Mouse (Mus musculus): ENCODE measurements at regions not wholly inside any gene's neighbourhood (a gene's known extent, or its start where the extent isn't known, plus 50 kb on each side); places are given as distances from the start of the nearest gene placed in this dataset.
A peak's percentile ranks its signal among the peaks of the same experiment; 100 is the strongest.

DNA sequence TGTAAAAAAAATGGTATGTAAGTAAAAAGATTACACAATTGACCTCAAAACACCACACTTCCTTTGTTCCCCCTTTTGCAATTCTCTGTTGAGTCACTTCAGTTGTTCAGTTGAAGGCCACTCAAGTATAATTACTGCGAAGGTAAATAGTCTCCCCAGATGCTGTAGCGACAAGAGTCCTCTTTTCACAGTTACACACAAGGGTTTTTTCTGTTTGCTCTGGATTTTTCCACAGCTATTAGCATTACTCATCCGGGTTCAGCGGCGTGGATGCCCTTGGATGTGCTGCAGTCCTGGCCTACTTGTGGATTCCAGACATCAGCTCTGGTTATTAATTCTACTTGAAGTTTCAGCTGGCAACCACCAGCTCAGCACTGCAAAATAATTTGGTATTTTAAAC, 155.1 kb downstream of the Phf3 start:
- no peaks in the 10 kb centered on the region for H3K27me3 ChIP-seq (ENCODE audit: control insufficient read depth, insufficient read depth, low read length)
- ATAC-seq (ENCODE audit: low FRiP score, low read depth) (no peak), DNase-seq (ENCODE audit: low spot score) (no peak)
- TF ChIP-seq POLR2A (IDR thresholded peaks at IDR 0.05; ENCODE audit: borderline replicate concordance, extremely low read depth, insufficient read depth, insufficient read length): no peak
- no peak overlapping the region for H3K4me2 ChIP-seq (replicated peaks; ENCODE audit: low read depth, low read length, severe bottlenecking)
- H3K4me3 ChIP-seq (replicated peaks; ENCODE audit: low read length): no peak overlapping the region
- WGBS: 83% methylated on average over 5 of the region's 5 CpGs
- H3K4me1 ChIP-seq (ENCODE audit: control insufficient read depth, insufficient read depth, low read length): no peaks in the 10 kb centered on the region
- H3K36me3 ChIP-seq (ENCODE audit: control insufficient read depth, insufficient read depth, low read length): no peaks in the 10 kb centered on the region
- no peak overlapping the region for H3K9ac ChIP-seq (ENCODE audit: low read depth, low read length, severe bottlenecking)
- no peaks in the 10 kb centered on the region for H3K9me3 ChIP-seq (ENCODE audit: control insufficient read depth, low read length)
- no peak overlapping the region for H3K27ac ChIP-seq (replicated peaks; ENCODE audit: low read depth, low read length)

DNA sequence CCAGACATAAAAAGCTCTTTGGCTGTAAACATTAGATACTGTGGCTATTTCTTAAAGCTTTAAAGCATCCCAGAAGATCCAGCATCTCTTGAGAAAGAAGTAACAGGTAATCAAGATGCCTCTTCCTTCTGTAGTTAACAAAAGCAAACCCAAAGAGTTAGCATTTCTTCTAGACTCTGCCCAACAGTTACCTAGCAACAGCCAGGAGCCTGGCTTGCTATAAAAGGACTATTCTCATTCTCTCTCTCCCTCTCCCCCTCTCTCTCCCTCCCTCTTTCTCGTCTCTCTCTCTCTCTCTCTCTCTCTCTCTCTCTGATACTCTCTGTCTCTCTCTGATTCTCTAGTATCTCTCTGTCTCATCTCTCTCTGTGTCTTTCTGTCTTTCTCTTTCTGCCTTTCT, 157.4 kb downstream of the Phf3 start:
- Histone ChIP-seq H3K27ac (replicated peaks; ENCODE audit: low read depth, low read length) (no peak overlapping the region), H3K4me3 (replicated peaks; ENCODE audit: low read length) (no peak overlapping the region), H3K9me3 (ENCODE audit: control insufficient read depth, low read length) (no peaks in the 10 kb centered on the region), H3K36me3 (ENCODE audit: control insufficient read depth, insufficient read depth, low read length) (no peaks in the 10 kb centered on the region), H3K4me2 (replicated peaks; ENCODE audit: low read depth, low read length, severe bottlenecking) (no peak overlapping the region), H3K9ac (ENCODE audit: low read depth, low read length, severe bottlenecking) (no peak overlapping the region), H3K27me3 (ENCODE audit: control insufficient read depth, insufficient read depth, low read length) (no peaks in the 10 kb centered on the region), H3K4me1 (ENCODE audit: control insufficient read depth, insufficient read depth, low read length) (no peaks in the 10 kb centered on the region)
- DNase-seq (ENCODE audit: low spot score): no peak
- 43% methylated on average over 1 of the region's 1 CpGs for WGBS
- no peak for TF ChIP-seq POLR2A (IDR thresholded peaks at IDR 0.05; ENCODE audit: borderline replicate concordance, extremely low read depth, insufficient read depth, insufficient read length)
- ATAC-seq (ENCODE audit: low FRiP score, low read depth): no peak

DNA sequence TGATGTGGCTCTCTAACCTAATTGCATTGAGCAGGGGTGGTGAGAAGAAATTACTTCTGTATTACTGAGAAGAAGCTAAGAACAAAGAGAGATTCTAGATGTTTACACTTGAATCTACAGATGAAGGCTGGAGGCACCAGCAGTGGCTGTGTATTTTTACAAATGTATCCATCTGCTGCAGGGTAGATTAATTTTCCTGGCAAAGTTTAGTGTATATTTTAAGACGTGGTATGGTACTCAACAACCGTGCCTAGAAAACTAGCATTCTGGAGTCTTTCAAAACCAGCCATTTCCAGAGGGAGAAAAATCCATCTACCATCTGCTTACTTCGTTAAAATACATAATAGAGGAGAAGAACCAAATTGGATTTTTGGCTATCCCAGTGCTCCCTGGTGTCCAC, 172.6 kb downstream of the Phf3 start:
- no peak overlapping the region for H3K9ac ChIP-seq (ENCODE audit: low read depth, low read length, severe bottlenecking)
- H3K36me3 ChIP-seq (ENCODE audit: control insufficient read depth, insufficient read depth, low read length): no peaks in the 10 kb centered on the region
- no peak for DNase-seq (ENCODE audit: low spot score)
- TF ChIP-seq POLR2A (IDR thresholded peaks at IDR 0.05; ENCODE audit: borderline replicate concordance, extremely low read depth, insufficient read depth, insufficient read length): no peak
- no peaks in the 10 kb centered on the region for H3K9me3 ChIP-seq (ENCODE audit: control insufficient read depth, low read length)
- no peaks in the 10 kb centered on the region for H3K4me1 ChIP-seq (ENCODE audit: control insufficient read depth, insufficient read depth, low read length)
- H3K4me3 ChIP-seq (replicated peaks; ENCODE audit: low read length): no peak overlapping the region
- H3K27ac ChIP-seq (replicated peaks; ENCODE audit: low read depth, low read length): no peak overlapping the region
- H3K4me2 ChIP-seq (replicated peaks; ENCODE audit: low read depth, low read length, severe bottlenecking): no peak overlapping the region
- ATAC-seq (ENCODE audit: low FRiP score, low read depth): no peak
- H3K27me3 ChIP-seq (ENCODE audit: control insufficient read depth, insufficient read depth, low read length): no peaks in the 10 kb centered on the region
- WGBS: 83% methylated on average over 3 of the region's 3 CpGs

DNA sequence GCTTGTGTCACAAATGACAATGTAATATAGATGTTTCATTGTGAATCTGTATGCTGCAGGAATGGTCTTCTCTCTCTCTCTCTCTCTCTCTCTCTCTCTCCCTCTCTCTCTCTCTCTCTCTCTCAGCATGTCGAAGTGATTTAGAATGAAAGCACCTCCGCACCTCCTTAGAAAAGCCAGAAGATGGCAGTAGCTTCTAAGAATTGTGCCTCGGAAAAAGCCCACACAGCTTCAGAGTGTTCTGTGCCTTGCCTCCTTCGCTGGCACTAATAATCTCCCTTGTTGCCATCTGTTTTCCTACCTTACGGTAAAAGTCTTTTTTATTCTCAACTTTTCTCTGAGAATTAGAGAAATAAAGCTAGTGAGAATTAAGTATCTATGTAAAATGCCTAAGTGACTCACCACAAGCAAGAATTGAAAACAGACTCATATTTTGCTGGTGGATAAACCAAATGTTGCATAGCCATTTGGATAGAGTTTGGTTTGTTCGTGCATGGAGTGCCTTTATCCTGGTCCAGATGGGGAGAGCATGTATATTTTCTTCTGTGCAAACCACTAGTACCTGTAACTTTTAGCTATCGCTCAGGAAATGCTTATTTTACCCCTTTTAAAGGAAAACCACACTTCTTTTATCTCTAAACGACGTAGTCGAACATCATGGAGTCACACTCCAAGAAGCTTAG, 173.2 kb downstream of the Phf3 start:
- WGBS: 41% methylated on average over 10 of the region's 10 CpGs
- no peaks in the 10 kb centered on the region for H3K9me3 ChIP-seq (ENCODE audit: control insufficient read depth, low read length)
- H3K9ac ChIP-seq (ENCODE audit: low read depth, low read length, severe bottlenecking): no peak overlapping the region
- no peaks in the 10 kb centered on the region for H3K27me3 ChIP-seq (ENCODE audit: control insufficient read depth, insufficient read depth, low read length)
- no peak overlapping the region for H3K4me2 ChIP-seq (replicated peaks; ENCODE audit: low read depth, low read length, severe bottlenecking)
- DNase-seq (ENCODE audit: low spot score) (peak; percentile 49), ATAC-seq (ENCODE audit: low FRiP score, low read depth) (peak; percentile 76; the same call in 1 of the 2 replicates)
- H3K4me3 ChIP-seq (replicated peaks; ENCODE audit: low read length): no peak overlapping the region
- H3K27ac ChIP-seq (replicated peaks; ENCODE audit: low read depth, low read length): no peak overlapping the region
- H3K36me3 ChIP-seq (ENCODE audit: control insufficient read depth, insufficient read depth, low read length): no peaks in the 10 kb centered on the region
- no peaks in the 10 kb centered on the region for H3K4me1 ChIP-seq (ENCODE audit: control insufficient read depth, insufficient read depth, low read length)
- no peak for TF ChIP-seq POLR2A (IDR thresholded peaks at IDR 0.05; ENCODE audit: borderline replicate concordance, extremely low read depth, insufficient read depth, insufficient read length)

DNA sequence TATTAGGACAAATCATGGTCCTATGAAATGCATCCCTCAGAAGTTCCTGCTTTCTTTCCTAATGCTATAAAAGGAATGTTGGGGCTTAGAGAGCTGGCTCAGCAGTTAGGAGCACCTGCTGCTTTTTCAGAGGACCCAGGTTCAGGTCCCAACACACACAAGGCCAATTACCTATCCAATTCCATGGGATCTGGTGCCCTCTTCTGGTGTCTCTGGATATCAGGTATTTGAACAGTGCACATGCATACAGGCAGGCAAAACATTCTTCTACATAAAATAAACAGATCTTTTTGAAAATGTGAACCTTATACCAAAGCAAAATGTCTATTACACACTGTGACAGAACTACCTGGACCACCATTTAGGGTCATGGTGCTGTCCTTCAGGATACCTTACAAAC, 177.4 kb downstream of the Phf3 start:
- Histone ChIP-seq H3K9ac (ENCODE audit: low read depth, low read length, severe bottlenecking) (no peak overlapping the region), H3K4me1 (ENCODE audit: control insufficient read depth, insufficient read depth, low read length) (no peaks in the 10 kb centered on the region), H3K4me2 (replicated peaks; ENCODE audit: low read depth, low read length, severe bottlenecking) (no peak overlapping the region), H3K27ac (replicated peaks; ENCODE audit: low read depth, low read length) (no peak overlapping the region), H3K4me3 (replicated peaks; ENCODE audit: low read length) (no peak overlapping the region), H3K9me3 (ENCODE audit: control insufficient read depth, low read length) (no peaks in the 10 kb centered on the region), H3K36me3 (ENCODE audit: control insufficient read depth, insufficient read depth, low read length) (no peaks in the 10 kb centered on the region), H3K27me3 (ENCODE audit: control insufficient read depth, insufficient read depth, low read length) (no peaks in the 10 kb centered on the region)
- DNase-seq (ENCODE audit: low spot score) (no peak), ATAC-seq (ENCODE audit: low FRiP score, low read depth) (no peak)
- no peak for TF ChIP-seq POLR2A (IDR thresholded peaks at IDR 0.05; ENCODE audit: borderline replicate concordance, extremely low read depth, insufficient read depth, insufficient read length)

DNA sequence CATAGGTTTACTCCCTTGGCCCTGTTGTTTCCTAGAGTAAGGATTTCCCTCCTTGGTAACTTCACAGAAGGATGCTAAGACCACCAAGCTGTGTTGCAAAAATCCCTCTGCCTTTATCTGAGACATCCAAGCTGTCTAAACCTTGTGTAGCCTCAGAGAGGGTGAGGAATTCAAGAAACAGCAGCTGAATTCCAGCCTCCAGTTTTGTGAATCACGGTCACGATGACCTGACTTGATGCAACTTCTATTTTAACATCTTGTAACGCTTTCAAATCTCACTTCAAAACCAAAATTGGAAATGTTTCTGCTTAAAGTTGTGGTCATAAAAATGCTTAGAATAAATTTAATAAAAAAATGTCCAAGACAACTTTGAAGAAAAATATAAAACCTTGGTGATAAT, 188.4 kb downstream of the Phf3 start:
- TF ChIP-seq POLR2A (IDR thresholded peaks at IDR 0.05; ENCODE audit: borderline replicate concordance, extremely low read depth, insufficient read depth, insufficient read length): no peak
- H3K4me2 ChIP-seq (replicated peaks; ENCODE audit: low read depth, low read length, severe bottlenecking): no peak overlapping the region
- no peak for DNase-seq (ENCODE audit: low spot score)
- no peaks in the 10 kb centered on the region for H3K9me3 ChIP-seq (ENCODE audit: control insufficient read depth, low read length)
- H3K9ac ChIP-seq (ENCODE audit: low read depth, low read length, severe bottlenecking): no peak overlapping the region
- no peak overlapping the region for H3K4me3 ChIP-seq (replicated peaks; ENCODE audit: low read length)
- no peaks in the 10 kb centered on the region for H3K27me3 ChIP-seq (ENCODE audit: control insufficient read depth, insufficient read depth, low read length)
- ATAC-seq (ENCODE audit: low FRiP score, low read depth): no peak
- H3K27ac ChIP-seq (replicated peaks; ENCODE audit: low read depth, low read length): no peak overlapping the region
- H3K4me1 ChIP-seq (ENCODE audit: control insufficient read depth, insufficient read depth, low read length): no peaks in the 10 kb centered on the region
- WGBS: 77% methylated on average over 3 of the region's 3 CpGs
- no peaks in the 10 kb centered on the region for H3K36me3 ChIP-seq (ENCODE audit: control insufficient read depth, insufficient read depth, low read length)

All from limb, embryonic 14.5 days (tissue).